Mouse (Mus musculus) embryonic stem cell, embryonic (primary cell): Measurements from ENCODE around the gene Zbtb3.

Source experiments
- CTCF ChIA-PET, 4 experiments: fragments of 300-600 bp in 2 of 4; fragments of 350-600 bp in 2 of 4; sonication (Branson Sonifier 250); formaldehyde crosslinking; loops; one replicate each; lab custom pipeline; 2022; ENCODE audit warnings: inconsistent platforms in 2 of 4; lab: Charles Lee
- POLR2A ChIA-PET, 4 experiments: fragments of 300-600 bp in 2 of 4; fragments of 350-600 bp in 2 of 4; sonication (Branson Sonifier 250); formaldehyde crosslinking; loops; one replicate each; lab custom pipeline; 2022; ENCODE audit warnings: antibody characterized with exemption in 4 of 4, inconsistent platforms in 1 of 4; lab: Charles Lee

The Zbtb3 gene

GRCm38 (mm10) chr19:8802130-8802821 is at the start of gene Zbtb3:
Gene Zbtb3 (plus strand): TSS chr19:8802555.
- CTCF ChIA-PET: interaction anchor here in 2 of 4 experiments (0.6 to 1.6 kb wide), 8 partner anchors 12 to 1063 kb away, joined by 3 to 10 read pairs (median 4); partner anchors contain the start of genes Hnrnpul2 (in 1 of the 2), Taf6l (in 1 of the 2) and Ttc9c (in 1 of the 2)
- POLR2A ChIA-PET: interaction anchor here (0.5 to 27.3 kb wide), 113 partner anchors 4 to 1460 kb away, joined by 3 to 801 read pairs (median 5); partner anchors contain the start of genes 1810009A15Rik (in 4 of the 4), Gm49416 (in 4 of the 4), Slc3a2 (in 4 of the 4) and Nxf1 (in 3 of the 4)

GRCm38 (mm10) chr19:8755652-8756051 is 46.7 kb upstream of the Zbtb3 start:
- CTCF ChIA-PET: interaction anchor here in 3 of 4 experiments (0.6 to 1.7 kb wide), 8 partner anchors 12 to 1699 kb away, joined by 3 to 10 read pairs (median 3); partner anchors contain the start of gene Tmem179b (in 1 of the 3)
- POLR2A ChIA-PET: interaction anchor here (0.5 to 15.6 kb wide), 56 partner anchors 8 to 1337 kb away, joined by 3 to 436 read pairs (median 12); partner anchors contain the start of genes 1700092M07Rik (in 3 of the 4), Slc3a2 (in 3 of the 4), Stx5a (in 3 of the 4) and Taf6l (in 3 of the 4)

GRCm38 (mm10) chr19:8756635-8757387 is 45.5 kb upstream of the Zbtb3 start, which contains the start of gene Nxf1:
Gene Nxf1 (plus strand): TSS chr19:8757073.
- CTCF ChIA-PET: interaction anchor here in 2 of 4 experiments (0.9 to 1.7 kb wide), 6 partner anchors 10 to 41 kb away, joined by 3 to 10 read pairs (median 4); partner anchors contain the start of gene Tmem179b (in 1 of the 2)
- POLR2A ChIA-PET: interaction anchor here (0.5 to 15.6 kb wide), 140 partner anchors 8 to 1707 kb away, joined by 3 to 436 read pairs (median 5); partner anchors contain the start of genes Tmem179b (in 4 of the 4), 1700092M07Rik (in 3 of the 4), 1810009A15Rik (in 3 of the 4) and AC129217.1 (in 3 of the 4)

GRCm38 (mm10) chr19:8757471-8757998 is 44.8 kb upstream of the Zbtb3 start:
- POLR2A ChIA-PET: interaction anchor here (0.8 to 15.6 kb wide), 92 partner anchors 9 to 1516 kb away, joined by 3 to 436 read pairs (median 6); partner anchors contain the start of genes Tmem179b (in 4 of the 4), 1700092M07Rik (in 3 of the 4), Hnrnpul2 (in 3 of the 4) and Slc3a2 (in 3 of the 4)
- CTCF ChIA-PET: interaction anchor here in 3 of 4 experiments (0.6 to 1.2 kb wide), 4 partner anchors 10 to 389 kb away, joined by 4 to 8 read pairs (median 6); no protein-coding TSS in a partner anchor

- ChIA-PET CTCF (no interaction called here), POLR2A (interaction anchor here in 3 of 4 experiments (0.5 to 15.6 kb wide), 22 partner anchors 9 to 1625 kb away, joined by 3 to 436 read pairs (median 49); partner anchors contain the start of genes Slc3a2 (in 3 of the 3), 1700092M07Rik (in 2 of the 3), Stx5a (in 2 of the 3) and Taf6l (in 2 of the 3))
These were observed 43.5 kb upstream of the Zbtb3 start for GRCm38 (mm10) chr19:8758899-8759298.

- ChIA-PET CTCF (interaction anchor here in 3 of 4 experiments (0.5 to 1.3 kb wide), 10 partner anchors 10 to 1410 kb away, joined by 3 to 6 read pairs (median 4); partner anchors contain the start of genes Taf6l (in 2 of the 3) and Tmem223 (in 1 of the 3)), POLR2A (interaction anchor here (0.6 to 15.6 kb wide), 37 partner anchors 10 to 1423 kb away, joined by 3 to 436 read pairs (median 4); partner anchors contain the start of genes Slc3a2 (in 3 of the 4), Taf6l (in 2 of the 4), Tmem179b (in 2 of the 4) and Tmem223 (in 2 of the 4))
These were observed 41.6 kb upstream of the Zbtb3 start for GRCm38 (mm10) chr19:8760757-8761156.

- ChIA-PET POLR2A (interaction anchor here in 2 of 4 experiments (1.0 to 6.1 kb wide), 19 partner anchors 8 to 221 kb away, joined by 3 to 47 read pairs (median 4); partner anchors contain the start of genes Slc3a2 (in 2 of the 2), Tmem179b (in 2 of the 2), Tmem223 (in 2 of the 2) and 1810009A15Rik (in 1 of the 2)), CTCF (no interaction called here)
These were observed 39.1 kb upstream of the Zbtb3 start for GRCm38 (mm10) chr19:8763276-8763675.

GRCm38 (mm10) chr19:8765562-8765961 is 36.8 kb upstream of the Zbtb3 start:
- CTCF ChIA-PET: interaction anchor here in 1 of 4 experiments (0.6 kb wide), 1 partner anchor 82 kb away, joined by 6 read pairs; no protein-coding TSS in a partner anchor
- POLR2A ChIA-PET: interaction anchor here in 3 of 4 experiments (1.1 to 27.6 kb wide), 13 partner anchors 8 to 62 kb away, joined by 3 to 801 read pairs (median 10); partner anchors contain the start of genes Nxf1 (in 3 of the 3), Tmem179b (in 2 of the 3), Zbtb3 (in 2 of the 3) and 1700092M07Rik (in 1 of the 3)

- ChIA-PET CTCF (interaction anchor here in 2 of 4 experiments (0.5 to 1.4 kb wide), 2 partner anchors 10 to 29 kb away, joined by 3 to 5 read pairs; no protein-coding TSS in a partner anchor), POLR2A (interaction anchor here (0.6 to 27.6 kb wide), 48 partner anchors 8 to 310 kb away, joined by 3 to 801 read pairs (median 6); partner anchors contain the start of genes 1810009A15Rik (in 3 of the 4), Eef1g (in 3 of the 4), Gm49416 (in 3 of the 4) and Nxf1 (in 3 of the 4))
These were observed 31.6 kb upstream of the Zbtb3 start, which contains the start of gene Tmem223 for GRCm38 (mm10) chr19:8770567-8771270. Gene Tmem223 (plus strand): TSS chr19:8770996.

GRCm38 (mm10) chr19:8772996-8773395 is 29.4 kb upstream of the Zbtb3 start:
- ChIA-PET POLR2A (interaction anchor here (0.5 to 27.6 kb wide), 47 partner anchors 8 to 362 kb away, joined by 3 to 801 read pairs (median 17); partner anchors contain the start of genes Nxf1 (in 4 of the 4), Taf6l (in 4 of the 4), Slc3a2 (in 3 of the 4) and 1700092M07Rik (in 2 of the 4)), CTCF (interaction anchor here in 2 of 4 experiments (0.6 kb wide), 2 partner anchors 26 to 1613 kb away, joined by 3 read pairs; no protein-coding TSS in a partner anchor)

GRCm38 (mm10) chr19:8773409-8773808 is 28.9 kb upstream of the Zbtb3 start:
- ChIA-PET POLR2A (interaction anchor here (0.6 to 27.6 kb wide), 70 partner anchors 8 to 1832 kb away, joined by 3 to 801 read pairs (median 9); partner anchors contain the start of genes Nxf1 (in 4 of the 4), Taf6l (in 4 of the 4), Slc3a2 (in 3 of the 4) and Ttc9c (in 3 of the 4)), CTCF (interaction anchor here in 3 of 4 experiments (0.6 to 1.2 kb wide), 4 partner anchors 17 to 1613 kb away, joined by 3 read pairs; partner anchors contain the start of gene Nxf1 (in 1 of the 3))

GRCm38 (mm10) chr19:8774086-8774835 is 28.1 kb upstream of the Zbtb3 start, which contains the start of gene Tmem179b:
Gene Tmem179b (minus strand): TSS chr19:8774467.
- ChIA-PET CTCF (interaction anchor here in 3 of 4 experiments (0.6 to 2.5 kb wide), 8 partner anchors 14 to 100 kb away, joined by 3 to 9 read pairs (median 3); partner anchors contain the start of gene Nxf1 (in 1 of the 3)), POLR2A (interaction anchor here (0.5 to 27.6 kb wide), 110 partner anchors 9 to 1832 kb away, joined by 3 to 801 read pairs (median 6); partner anchors contain the start of genes Nxf1 (in 4 of the 4), Taf6l (in 4 of the 4), B3gat3 (in 3 of the 4) and Slc3a2 (in 3 of the 4))

GRCm38 (mm10) chr19:8774951-8775421 is 27.4 kb upstream of the Zbtb3 start:
- ChIA-PET CTCF (interaction anchor here in 2 of 4 experiments (0.9 to 2.5 kb wide), 6 partner anchors 10 to 99 kb away, joined by 3 to 7 read pairs (median 4); partner anchors contain the start of gene Taf6l (in 1 of the 2)), POLR2A (interaction anchor here (0.7 to 27.6 kb wide), 82 partner anchors 10 to 308 kb away, joined by 3 to 801 read pairs (median 7); partner anchors contain the start of genes Nxf1 (in 4 of the 4), Taf6l (in 4 of the 4), B3gat3 (in 3 of the 4) and Slc3a2 (in 3 of the 4))
